Mouse (Mus musculus) embryonic facial prominence, embryonic 10.5 days (tissue): ENCODE results near the gene Gm9268. TPM values are rescaled to one million over a fixed set of nuclear protein-coding genes. Genes with fewer than 3 reads are reported as not detected.
"Not testable (repeated sequence)": the region's sequence is repeated elsewhere in the genome, so short reads cannot be mapped to it uniquely, and the experiment has no call there.

Source experiments
- DNase-seq: peaks from one replicate; pipeline ENCODE4 v3.0.0-alpha.2; 2017; ENCODE audit warnings: low spot score
- H3K27ac ChIP-seq: fragments of 300-500 bp; sonication (generic); replicated peaks from 2 replicates; pipeline ENCODE4 v1.5.1; 2016; ENCODE audit warnings: mild to moderate bottlenecking
- H3K27me3 ChIP-seq: fragments of 300-500 bp; sonication (generic); replicated peaks from 2 replicates; pipeline ENCODE4 v1.6.1; 2016; ENCODE audit warnings: low read depth, mild to moderate bottlenecking; ENCODE audit not compliant: poor library complexity, severe bottlenecking
- H3K36me3 ChIP-seq: fragments of 300-500 bp; sonication (generic); replicated peaks from 2 replicates; pipeline ENCODE4 v1.6.1; 2016; ENCODE audit warnings: mild to moderate bottlenecking, moderate library complexity
- H3K4me1 ChIP-seq: fragments of 300-500 bp; sonication (generic); 2 replicates; pipeline ENCODE4 v1.6.1; 2016
- H3K4me3 ChIP-seq: fragments of 300-500 bp; sonication (generic); 2 replicates; pipeline ENCODE4 v1.5.1; 2016; ENCODE audit warnings: mild to moderate bottlenecking, moderate library complexity
- H3K9me3 ChIP-seq: fragments of 300-500 bp; sonication (generic); 2 replicates; pipeline ENCODE4 v1.6.1; 2016; ENCODE audit warnings: mild to moderate bottlenecking
- WGBS: fragments of 180-500 bp; shearing (Covaris S2); methylation state at CpG from one replicate; pipeline ENCODE4 v1.1.7; 2016; 5-methylcytosine and 5-hydroxymethylcytosine counted together
- polyA plus RNA-seq: library from polyadenylated mRNA; unstranded; fragments of >200 nt; fragmentation: Nextera tagmentation; extraction: Ambion mirVana; gene quantifications from 2 replicates; pipeline ENCODE4 v1.2.1, GENCODE M21; 2016

Gm9268 gene
- not detected in 2 replicates for polyA plus RNA-seq

DNA sequence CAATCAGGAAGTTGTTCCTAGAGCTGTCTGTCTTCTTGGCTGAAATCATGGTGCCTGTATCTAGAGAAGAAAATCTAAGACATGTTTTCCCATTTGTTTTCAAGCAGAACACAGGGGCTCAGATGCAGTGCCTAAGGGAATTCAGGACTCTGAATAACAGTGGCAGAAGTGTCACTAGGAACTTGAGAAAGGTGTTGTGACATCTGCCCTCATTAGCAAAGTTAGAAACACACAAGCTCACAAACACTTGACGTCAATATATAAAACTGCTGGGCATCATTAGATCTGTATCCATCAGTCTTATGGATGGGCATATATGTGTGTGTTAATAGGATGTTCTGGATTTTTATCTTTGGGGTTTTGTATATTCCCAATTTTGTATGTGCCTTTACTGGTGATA is at the start of gene Gm9268:
Gene Gm9268, plus strand, starts transcription at position 301 of the 400 bp plus-strand sequence.
- H3K4me1 ChIP-seq, H3K36me3 ChIP-seq, H3K4me3 ChIP-seq, H3K9me3 ChIP-seq, H3K27me3 ChIP-seq, H3K27ac ChIP-seq, DNase-seq: not testable (repeated sequence)
- WGBS = no CpG with 5 or more reads among the region's 1 CpGs

DNA sequence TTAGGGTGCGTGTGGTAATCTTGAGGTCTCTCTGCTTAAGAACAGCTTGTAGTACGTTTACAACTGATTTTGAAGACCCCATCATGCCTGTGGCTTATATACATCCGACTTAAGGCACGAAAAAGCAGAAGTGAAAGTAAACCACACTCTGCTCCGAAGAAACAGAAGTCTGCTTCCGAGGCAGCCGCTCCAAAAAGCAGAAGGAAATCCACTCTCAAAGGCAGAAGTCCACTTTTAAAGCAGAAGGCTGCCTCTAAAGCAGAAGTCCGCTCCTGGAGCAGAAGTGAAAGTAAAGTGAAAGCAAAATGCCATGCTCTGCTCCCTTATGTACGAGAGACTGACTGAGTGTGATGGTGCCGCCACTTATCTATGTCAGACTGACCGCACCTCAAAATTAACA is 38.5 kb upstream of the Gm9268 start:
- peaks cover 88% of the 10 kb centered on the region for H3K9me3 ChIP-seq
- no peak for DNase-seq
- H3K27me3 ChIP-seq = no peaks in the 10 kb centered on the region

DNA sequence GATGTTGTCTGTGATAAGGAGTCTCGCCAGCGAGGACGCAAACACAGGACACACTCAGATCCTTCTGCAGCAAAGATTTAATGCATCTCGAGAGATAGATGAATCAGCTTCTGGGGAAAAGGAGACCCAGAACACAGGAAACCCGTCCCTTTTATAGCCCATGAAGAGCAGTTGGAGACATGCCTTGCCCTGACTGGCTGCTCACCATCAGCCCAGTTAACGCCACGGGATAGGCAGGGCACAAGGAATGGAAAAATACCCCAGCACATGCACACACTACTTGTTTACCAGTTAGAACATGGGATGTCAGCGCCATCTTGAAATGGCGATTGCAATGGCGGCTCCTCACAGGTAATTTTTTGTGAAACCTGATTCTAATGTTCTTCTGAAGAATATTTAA is 37.8 kb upstream of the Gm9268 start:
- Histone ChIP-seq H3K9me3 (peaks cover 88% of the 10 kb centered on the region), H3K4me1 (no peaks in the 10 kb centered on the region), H3K27me3 (no peaks in the 10 kb centered on the region), H3K4me3 (no peak overlapping the region), H3K36me3 (no peaks in the 10 kb centered on the region), H3K27ac (no peak overlapping the region)
- no peak for DNase-seq
- WGBS = 93% methylated on average over 10 of the region's 10 CpGs

More for the DNA sequence above, 38.5 kb upstream of the Gm9268 start:
- 90% methylated on average over 11 of the region's 11 CpGs for WGBS
- no peak overlapping the region for H3K4me3 ChIP-seq
- no peaks in the 10 kb centered on the region for H3K4me1 ChIP-seq
- no peaks in the 10 kb centered on the region for H3K36me3 ChIP-seq
- H3K27ac ChIP-seq = no peak overlapping the region

DNA sequence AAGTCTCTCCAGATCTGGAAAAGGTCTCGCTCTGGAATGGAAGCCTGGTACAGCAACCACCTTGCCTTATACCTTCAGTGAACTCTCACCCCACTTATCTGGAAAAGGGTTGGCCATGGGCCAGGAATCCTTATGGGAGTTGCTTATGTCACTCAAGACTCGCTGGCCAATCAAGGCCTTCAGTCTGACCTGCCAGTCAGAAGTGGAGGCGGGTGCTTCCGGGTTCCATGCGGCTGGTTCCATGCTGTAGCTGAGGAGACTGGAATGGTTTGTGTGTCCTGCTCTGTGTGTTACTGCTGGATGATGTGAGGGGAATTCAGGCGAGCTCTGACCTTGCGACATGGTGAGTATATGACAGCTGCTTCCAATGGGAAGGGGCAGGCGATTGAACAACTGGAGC is 59.3 kb downstream of the Gm9268 start:
- DNase-seq = no peak
- peaks cover 30% of the 10 kb centered on the region for H3K9me3 ChIP-seq
- 86% methylated on average over 8 of the region's 8 CpGs for WGBS

More for the DNA sequence above, 59.3 kb downstream of the Gm9268 start:
- no peaks in the 10 kb centered on the region for H3K36me3 ChIP-seq
- H3K27ac ChIP-seq = no peak overlapping the region
- no peaks in the 10 kb centered on the region for H3K4me1 ChIP-seq
- H3K4me3 ChIP-seq = no peak overlapping the region
- H3K27me3 ChIP-seq = no peaks in the 10 kb centered on the region

Other genes starting within 250 kb of the Gm9268 start
- not detected in 2 replicates for gene Vmn2r62, start 225.2 kb upstream of the Gm9268 start, polyA plus RNA-seq
- not detected in 2 replicates for gene Gm2381, start 151.5 kb upstream of the Gm9268 start, polyA plus RNA-seq
- not detected in 2 replicates for gene Vmn2r63, start 84.9 kb upstream of the Gm9268 start, polyA plus RNA-seq
- gene Zfp936, start 95.5 kb downstream of the Gm9268 start, polyA plus RNA-seq = not detected in 2 replicates